Mouse (Mus musculus) B cell, adult 2 months (primary cell): ENCODE data around the gene Ankib1.
A peak's percentile ranks its signal among the peaks of the same experiment; 100 is the strongest.
"Not testable (repeated sequence)": the region's sequence is repeated elsewhere in the genome, so short reads cannot be mapped to it uniquely, and the experiment has no call there.

Experiments used
- DNase-seq, 2 experiments: peaks; one replicate each; pipeline ENCODE4 v3.0.0; 2022

Ankib1 gene

GRCm38 (mm10) chr5:3802433-3803291 lies at the start of gene Ankib1, which contains the start of gene Krit1:
Gene Ankib1 (minus strand): TSS chr5:3802925.
Gene Krit1 (plus strand): TSS chr5:3803184.
- DNase-seq = peak; percentile 91 to 92

DNA sequence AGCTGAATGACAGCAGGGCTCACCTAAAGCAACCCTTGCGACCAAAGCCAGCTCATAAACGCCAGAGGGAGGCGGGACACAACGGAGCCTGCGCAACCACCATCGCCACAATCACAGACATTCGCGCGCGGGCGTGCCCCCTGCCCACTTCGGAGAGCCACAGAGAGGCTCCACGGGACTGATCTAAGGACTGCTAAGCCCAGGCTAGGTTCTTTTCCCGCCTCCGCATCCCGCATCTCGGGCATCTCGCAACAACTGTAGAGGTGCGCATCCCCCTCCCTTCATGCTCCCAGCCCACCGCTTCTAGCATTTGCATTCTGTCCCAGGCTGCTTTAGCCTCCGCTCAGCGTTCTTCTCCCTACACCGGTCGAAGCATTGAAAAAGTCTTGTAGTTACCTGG lies 42.3 kb upstream of the Ankib1 start, which contains the start of gene Lrrd1:
Gene Lrrd1 (plus strand): TSS at position 148 of the 400 bp plus-strand sequence.
- no peak for DNase-seq

DNA sequence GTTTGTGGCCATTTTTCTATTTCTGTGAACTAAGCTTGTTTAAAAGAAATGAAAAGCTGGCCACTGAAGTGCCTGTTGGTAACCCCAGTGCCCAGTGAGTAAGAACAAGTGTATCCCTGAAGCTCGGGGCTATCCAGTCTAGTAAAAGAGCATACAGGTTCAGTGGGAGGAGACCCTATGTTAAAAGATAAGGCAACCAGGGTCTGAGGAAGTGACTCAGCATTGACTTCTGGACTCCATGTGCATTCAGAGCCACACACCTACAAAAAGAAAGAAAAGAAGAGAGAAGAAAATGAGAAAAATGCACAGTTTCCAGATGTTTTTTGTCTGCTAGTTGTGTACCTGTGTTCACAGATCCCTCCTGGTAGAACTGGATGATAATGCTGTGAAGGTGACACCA lies 31.4 kb upstream of the Ankib1 start:
- DNase-seq = no peak

DNA sequence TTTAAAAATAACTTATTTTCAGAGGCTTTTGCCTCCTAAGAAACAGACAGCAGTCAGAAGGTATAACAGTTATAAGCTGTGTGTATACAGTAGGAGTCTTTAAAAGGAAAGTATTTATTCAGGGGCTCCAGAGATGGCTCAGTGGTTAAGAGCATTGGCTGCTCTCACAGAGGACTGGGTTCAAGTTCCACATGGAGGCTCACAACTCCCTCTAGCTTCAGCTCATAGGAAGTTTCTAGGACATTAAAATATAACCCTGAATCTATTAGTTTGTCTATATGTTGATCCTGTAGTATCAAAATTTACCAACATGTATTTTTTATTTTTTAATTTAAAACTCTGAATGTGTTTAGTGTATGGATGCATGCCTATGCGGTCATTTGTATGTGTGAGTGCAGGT lies 5.7 kb upstream of the Ankib1 start:
- DNase-seq = no peak

GRCm38 (mm10) chr5:3803292-3804165 lies 804 bp upstream of the Ankib1 start:
- peak in 1 of 2 experiments; percentile 14 for DNase-seq

- DNase-seq = no peak
These were observed 873 bp downstream of the Ankib1 start for GRCm38 (mm10) chr5:3801672-3802432.

DNA sequence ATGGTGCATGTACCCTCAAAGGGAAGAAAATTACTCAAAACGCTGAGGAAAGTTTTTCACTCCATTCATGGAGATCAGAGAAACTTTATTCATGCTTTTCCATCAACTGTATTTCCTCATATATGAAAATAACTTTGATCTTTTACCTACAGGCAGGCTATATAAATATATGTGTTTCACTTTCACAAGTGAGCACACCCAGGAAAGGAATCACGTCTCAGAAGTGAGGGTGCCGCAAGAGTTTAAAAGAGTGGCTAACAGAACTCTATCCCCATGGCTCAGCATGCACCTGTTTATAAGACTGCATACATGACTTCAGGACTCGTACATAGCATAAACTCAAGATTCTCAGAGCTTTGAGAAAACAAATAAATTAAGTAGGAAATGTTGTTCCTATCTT lies 1.8 kb downstream of the Ankib1 start:
- DNase-seq = no peak

- DNase-seq = no peak
These were observed 2.7 kb downstream of the Ankib1 start for GRCm38 (mm10) chr5:3800041-3800440.

DNA sequence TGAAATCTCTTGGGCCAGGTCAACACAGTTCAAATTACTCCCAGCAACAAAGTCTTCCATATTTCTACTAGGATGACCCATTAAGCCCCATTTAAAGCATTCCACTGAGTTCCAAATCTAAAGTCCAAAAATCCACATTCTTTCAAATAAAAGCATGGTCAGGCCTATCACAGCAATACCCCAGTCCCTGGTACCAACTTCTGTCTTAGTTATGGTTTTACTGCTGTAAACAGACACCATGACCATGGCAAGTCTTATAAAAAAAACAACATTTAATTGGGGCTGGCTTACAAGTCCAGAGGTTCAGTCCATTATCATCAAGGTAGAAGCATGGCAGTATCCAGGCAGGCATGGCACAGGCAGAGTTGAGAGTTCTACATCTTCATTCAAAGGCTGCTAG lies 4.1 kb downstream of the Ankib1 start:
- DNase-seq = not testable (repeated sequence)

GRCm38 (mm10) chr5:3797101-3797500 lies 5.6 kb downstream of the Ankib1 start:
- DNase-seq = not testable (repeated sequence)

DNA sequence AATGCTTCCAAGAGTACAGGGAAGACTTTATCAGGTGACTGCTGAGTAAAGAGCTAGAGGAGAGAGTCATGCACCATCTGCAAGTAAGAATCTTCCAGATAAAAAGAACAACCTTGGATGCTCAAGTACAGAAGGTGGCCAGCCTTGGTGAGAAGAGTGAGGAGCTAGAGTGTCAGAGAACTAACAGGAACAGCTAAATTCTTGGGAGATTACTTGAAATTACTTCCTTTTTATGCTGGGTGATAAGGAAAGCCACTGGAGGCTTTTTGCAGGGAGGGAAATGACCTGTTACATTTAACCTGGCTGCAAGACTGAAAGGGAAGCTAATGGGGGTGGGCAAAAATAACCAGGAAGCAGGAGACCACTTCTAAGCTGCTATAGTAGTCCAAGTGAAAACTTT lies 11.7 kb downstream of the Ankib1 start:
- no peak for DNase-seq

- no peak for DNase-seq
These were observed 15.2 kb downstream of the Ankib1 start for GRCm38 (mm10) chr5:3787548-3787947.

GRCm38 (mm10) chr5:3784751-3785496 lies 17.8 kb downstream of the Ankib1 start:
- DNase-seq = no peak

DNA sequence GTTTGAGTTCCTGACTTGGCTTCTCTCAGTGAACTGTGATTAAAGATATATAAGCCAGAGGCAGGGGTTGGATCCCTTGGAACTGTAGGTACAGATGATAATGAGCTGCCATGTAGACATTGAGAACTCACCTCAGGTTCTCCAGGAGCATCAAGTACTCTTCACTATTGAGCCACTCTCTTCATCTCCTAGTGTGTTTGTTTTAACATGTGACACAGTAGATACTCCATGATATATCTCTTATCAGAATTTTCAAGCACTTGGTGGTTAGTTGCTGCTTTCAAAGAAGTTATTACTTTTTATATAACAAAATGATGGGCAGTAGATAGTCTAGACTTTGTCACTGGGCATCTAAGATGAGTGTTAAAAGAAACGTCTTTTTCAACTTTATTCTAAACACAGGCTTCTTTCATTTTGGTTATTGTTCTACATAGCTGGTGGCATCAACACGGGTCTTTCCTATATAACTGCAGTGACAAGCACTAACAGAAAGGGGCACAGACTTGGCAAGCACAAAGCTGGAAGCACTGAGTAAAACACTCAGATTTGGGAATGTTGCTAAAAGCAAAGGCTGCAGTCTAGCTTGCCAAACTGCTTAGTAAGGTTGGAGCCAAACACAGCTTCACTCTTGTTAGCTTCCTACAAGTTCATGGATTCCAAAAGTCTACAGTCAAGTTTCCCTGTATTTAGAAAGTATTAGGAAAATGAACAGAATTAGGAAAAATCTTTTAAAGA lies 18.6 kb downstream of the Ankib1 start:
- DNase-seq = no peak

GRCm38 (mm10) chr5:3782670-3783069 lies 20.1 kb downstream of the Ankib1 start:
- peak; percentile 59 to 65 for DNase-seq

DNA sequence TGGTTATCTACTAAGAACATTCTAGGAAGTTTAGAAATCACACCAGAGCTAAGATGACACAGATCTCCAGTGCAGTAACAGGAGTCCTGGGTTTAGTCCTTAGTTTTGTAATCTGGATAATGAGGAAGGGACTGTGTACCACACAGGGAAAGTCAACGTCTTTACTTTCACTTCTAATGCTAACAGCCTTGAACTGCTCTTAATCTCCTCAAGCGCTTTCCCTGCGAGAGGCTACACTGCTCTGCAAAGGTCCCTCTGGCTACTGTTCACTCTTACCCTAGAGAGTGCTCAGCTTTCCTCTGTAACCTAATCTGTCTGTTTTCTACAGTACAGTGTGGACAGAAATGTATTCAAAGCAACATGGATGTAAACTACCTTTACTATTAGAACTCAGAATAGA lies 30.7 kb downstream of the Ankib1 start:
- DNase-seq = no peak

DNA sequence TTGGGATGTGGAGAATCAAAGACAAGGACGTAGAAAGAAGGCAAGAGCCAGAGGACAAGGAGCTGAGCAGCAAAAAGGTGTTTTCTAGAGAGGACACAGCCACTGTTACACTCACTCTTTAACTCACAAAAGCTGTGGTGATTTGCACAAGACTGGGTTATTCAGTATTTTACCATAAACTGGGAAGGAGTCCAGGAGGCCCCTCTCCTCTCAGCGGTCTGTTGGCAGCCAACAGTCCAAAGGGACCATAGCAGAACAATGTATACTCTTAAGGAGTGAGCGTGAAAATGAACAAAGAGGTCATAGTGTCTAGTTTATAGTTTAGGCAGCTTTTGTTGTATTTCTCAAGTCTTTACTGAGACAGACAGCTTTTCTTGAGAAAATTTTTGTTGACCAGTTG lies 31.2 kb downstream of the Ankib1 start:
- DNase-seq = no peak

- not testable (repeated sequence) for DNase-seq
These were observed 52.2 kb downstream of the Ankib1 start for GRCm38 (mm10) chr5:3750536-3750935.

DNA sequence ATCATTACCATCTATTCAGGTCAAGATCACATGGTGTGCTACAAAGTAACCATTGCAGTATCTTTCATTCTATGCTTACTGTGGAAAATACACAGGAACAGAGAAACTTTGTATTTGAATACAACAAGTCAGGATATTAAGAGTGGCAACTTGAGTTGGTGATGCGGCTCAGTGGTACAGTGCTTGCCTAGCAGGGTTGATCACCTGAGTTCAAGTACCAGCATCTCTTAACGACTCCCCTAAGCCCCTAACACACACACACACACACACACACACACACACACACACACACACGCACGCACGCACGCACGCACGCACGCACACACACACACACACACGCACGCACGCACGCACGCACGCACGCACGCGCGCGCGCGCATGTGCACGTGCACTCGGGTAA lies 69.9 kb downstream of the Ankib1 start:
- DNase-seq = not testable (repeated sequence)

GRCm38 (mm10) chr5:3728820-3729219 lies 73.9 kb downstream of the Ankib1 start:
- DNase-seq = no peak

DNA sequence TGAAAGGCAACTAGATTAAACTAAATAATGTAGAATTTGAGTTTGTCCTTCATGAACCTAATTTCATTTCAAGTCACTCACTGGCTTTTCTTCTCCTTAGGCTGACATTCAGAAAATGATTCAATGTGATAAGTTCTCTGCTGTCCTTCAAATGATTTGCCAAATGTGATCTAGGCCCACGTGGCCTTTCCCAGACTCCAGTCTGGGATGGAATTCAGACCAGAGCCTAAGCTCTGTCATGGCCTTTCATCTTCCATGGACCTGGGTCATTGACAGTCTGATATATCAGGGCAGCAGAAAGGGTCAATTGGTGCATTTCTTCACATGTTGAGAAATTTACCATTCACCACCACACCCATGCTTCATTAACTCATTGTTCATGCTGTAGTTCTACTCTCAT lies 77.2 kb downstream of the Ankib1 start:
- DNase-seq = no peak
